Mouse (Mus musculus) erythroid progenitor cell, adult 5-6 weeks (primary cell): Measurements from ENCODE around the gene Tmem101. TPM values are rescaled to one million over a fixed set of nuclear protein-coding genes. Genes with fewer than 3 reads are reported as not detected.

ENCODE experiments used
- total RNA-seq, 2 experiments: library from RNA; stranded (forward) in 1 of 2; stranded (reverse) in 1 of 2; fragments of 150-400 nt in 1 of 2; fragments of 186-747, 209-891 nt in 1 of 2; gene quantifications; 2 replicates each; pipeline versions ENCODE4 v1.2.3 to v1.2.4; 2015 to 2017; ENCODE audit warnings: low replicate concordance in 2 of 2

Gene Tmem101
- total RNA-seq, 2 experiments from 2014 or later = 1.3 to 2.9 TPM

Other genes with a start within 250 kb of the Tmem101 start
- gene Sost, start 189.4 kb downstream of the Tmem101 start, total RNA-seq (2015; ENCODE audit: low replicate concordance) = not detected in 2 replicates
- gene Sost, start 189.4 kb downstream of the Tmem101 start, total RNA-seq (2017; ENCODE audit: low replicate concordance) = not detected in 2 replicates
- not detected in 2 replicates for gene Cfap97d1, start 172.1 kb downstream of the Tmem101 start, total RNA-seq (2015; ENCODE audit: low replicate concordance)
- not detected in 2 replicates for gene Cfap97d1, start 172.1 kb downstream of the Tmem101 start, total RNA-seq (2017; ENCODE audit: low replicate concordance)
- gene Dusp3, start 169.4 kb downstream of the Tmem101 start, total RNA-seq (2015; ENCODE audit: low replicate concordance) = 0.42 and 3.2 TPM in 2 replicates
- gene Dusp3, start 169.4 kb downstream of the Tmem101 start, total RNA-seq (2017; ENCODE audit: low replicate concordance) = 1.6 and 2.7 TPM in 2 replicates
- not detected in 2 replicates for gene Mpp3, start 127.9 kb downstream of the Tmem101 start, total RNA-seq (2015; ENCODE audit: low replicate concordance)
- not detected in 2 replicates for gene Mpp3, start 127.9 kb downstream of the Tmem101 start, total RNA-seq (2017; ENCODE audit: low replicate concordance)
- 0.42 and 3.6 TPM in 2 replicates for gene Cd300lg, start 114.9 kb downstream of the Tmem101 start, total RNA-seq (2015; ENCODE audit: low replicate concordance)
- gene Cd300lg, start 114.9 kb downstream of the Tmem101 start, total RNA-seq (2017; ENCODE audit: low replicate concordance) = 0.23 and 0.64 TPM in 2 replicates
- gene Mpp2, start 67.9 kb downstream of the Tmem101 start, total RNA-seq (2015; ENCODE audit: low replicate concordance) = 37.5 and 39.0 TPM in 2 replicates
- 32.9 and 39.0 TPM in 2 replicates for gene Mpp2, start 67.9 kb downstream of the Tmem101 start, total RNA-seq (2017; ENCODE audit: low replicate concordance)
- not detected in 2 replicates for gene Ppy, start 55.1 kb downstream of the Tmem101 start, total RNA-seq (2015; ENCODE audit: low replicate concordance)
- gene Ppy, start 55.1 kb downstream of the Tmem101 start, total RNA-seq (2017; ENCODE audit: low replicate concordance) = not detected in 2 replicates
- gene Pyy, start 48.6 kb downstream of the Tmem101 start, total RNA-seq (2015; ENCODE audit: low replicate concordance) = not detected in 2 replicates
- gene Pyy, start 48.6 kb downstream of the Tmem101 start, total RNA-seq (2017; ENCODE audit: low replicate concordance) = not detected in 2 replicates
- 3.8 TPM in 1 of 2 replicates, not detected in the other for gene Nags, start 10.9 kb downstream of the Tmem101 start, total RNA-seq (2015; ENCODE audit: low replicate concordance)
- not detected in 2 replicates for gene Nags, start 10.9 kb downstream of the Tmem101 start, total RNA-seq (2017; ENCODE audit: low replicate concordance)
- gene Lsm12, start 28.9 kb upstream of the Tmem101 start, total RNA-seq (2015; ENCODE audit: low replicate concordance) = 60.8 and 82.5 TPM in 2 replicates
- gene Lsm12, start 28.9 kb upstream of the Tmem101 start, total RNA-seq (2017; ENCODE audit: low replicate concordance) = 28.0 and 39.7 TPM in 2 replicates
- gene G6pc3, start 33.2 kb upstream of the Tmem101 start, total RNA-seq (2015; ENCODE audit: low replicate concordance) = 4.0 and 14.3 TPM in 2 replicates
- gene G6pc3, start 33.2 kb upstream of the Tmem101 start, total RNA-seq (2017; ENCODE audit: low replicate concordance) = 4.4 and 8.6 TPM in 2 replicates
- 11.9 and 36.9 TPM in 2 replicates for gene Hdac5, start 73.8 kb upstream of the Tmem101 start, total RNA-seq (2015; ENCODE audit: low replicate concordance)
- gene Hdac5, start 73.8 kb upstream of the Tmem101 start, total RNA-seq (2017; ENCODE audit: low replicate concordance) = 6.4 and 9.9 TPM in 2 replicates
- gene BC030867, start 92.5 kb upstream of the Tmem101 start, total RNA-seq (2015; ENCODE audit: low replicate concordance) = 26.7 and 30.2 TPM in 2 replicates
- 14.4 and 14.5 TPM in 2 replicates for gene BC030867, start 92.5 kb upstream of the Tmem101 start, total RNA-seq (2017; ENCODE audit: low replicate concordance)
- gene Asb16, start 112.3 kb upstream of the Tmem101 start, total RNA-seq (2015; ENCODE audit: low replicate concordance) = not detected in 2 replicates
- gene Asb16, start 112.3 kb upstream of the Tmem101 start, total RNA-seq (2017; ENCODE audit: low replicate concordance) = not detected in 2 replicates
- 46.1 and 52.6 TPM in 2 replicates for gene Tmub2, start 128.5 kb upstream of the Tmem101 start, total RNA-seq (2015; ENCODE audit: low replicate concordance)
- 36.9 and 43.5 TPM in 2 replicates for gene Tmub2, start 128.5 kb upstream of the Tmem101 start, total RNA-seq (2017; ENCODE audit: low replicate concordance)
- gene Atxn7l3, start 140.2 kb upstream of the Tmem101 start, total RNA-seq (2015; ENCODE audit: low replicate concordance) = 14.3 and 22.0 TPM in 2 replicates
- gene Atxn7l3, start 140.2 kb upstream of the Tmem101 start, total RNA-seq (2017; ENCODE audit: low replicate concordance) = 9.8 and 16.8 TPM in 2 replicates
- 77.5 and 82.2 TPM in 2 replicates for gene Ubtf, start 163.3 kb upstream of the Tmem101 start, total RNA-seq (2015; ENCODE audit: low replicate concordance)
- 281 and 468 TPM in 2 replicates for gene Ubtf, start 163.3 kb upstream of the Tmem101 start, total RNA-seq (2017; ENCODE audit: low replicate concordance)
- gene Slc4a1, start 209.8 kb upstream of the Tmem101 start, total RNA-seq (2015; ENCODE audit: low replicate concordance) = 5,198 and 5,361 TPM in 2 replicates
- 5,184 and 5,388 TPM in 2 replicates for gene Slc4a1, start 209.8 kb upstream of the Tmem101 start, total RNA-seq (2017; ENCODE audit: low replicate concordance)
- not detected in 2 replicates for gene Rundc3a, start 237.0 kb upstream of the Tmem101 start, total RNA-seq (2015; ENCODE audit: low replicate concordance)
- gene Rundc3a, start 237.0 kb upstream of the Tmem101 start, total RNA-seq (2017; ENCODE audit: low replicate concordance) = not detected in 2 replicates